Mouse (Mus musculus): ENCODE results near the gene Sycp2. TPM values are rescaled to one million over a fixed set of nuclear protein-coding genes. Genes with fewer than 3 reads are reported as not detected.
A peak's percentile ranks its signal among the peaks of the same experiment; 100 is the strongest.
"Not testable (repeated sequence)": the region's sequence is repeated elsewhere in the genome, so short reads cannot be mapped to it uniquely, and the experiment has no call there.

Sycp2 gene
- total RNA-seq, 2 experiments from 2014 or later = 0.05 to 0.18 TPM

DNA sequence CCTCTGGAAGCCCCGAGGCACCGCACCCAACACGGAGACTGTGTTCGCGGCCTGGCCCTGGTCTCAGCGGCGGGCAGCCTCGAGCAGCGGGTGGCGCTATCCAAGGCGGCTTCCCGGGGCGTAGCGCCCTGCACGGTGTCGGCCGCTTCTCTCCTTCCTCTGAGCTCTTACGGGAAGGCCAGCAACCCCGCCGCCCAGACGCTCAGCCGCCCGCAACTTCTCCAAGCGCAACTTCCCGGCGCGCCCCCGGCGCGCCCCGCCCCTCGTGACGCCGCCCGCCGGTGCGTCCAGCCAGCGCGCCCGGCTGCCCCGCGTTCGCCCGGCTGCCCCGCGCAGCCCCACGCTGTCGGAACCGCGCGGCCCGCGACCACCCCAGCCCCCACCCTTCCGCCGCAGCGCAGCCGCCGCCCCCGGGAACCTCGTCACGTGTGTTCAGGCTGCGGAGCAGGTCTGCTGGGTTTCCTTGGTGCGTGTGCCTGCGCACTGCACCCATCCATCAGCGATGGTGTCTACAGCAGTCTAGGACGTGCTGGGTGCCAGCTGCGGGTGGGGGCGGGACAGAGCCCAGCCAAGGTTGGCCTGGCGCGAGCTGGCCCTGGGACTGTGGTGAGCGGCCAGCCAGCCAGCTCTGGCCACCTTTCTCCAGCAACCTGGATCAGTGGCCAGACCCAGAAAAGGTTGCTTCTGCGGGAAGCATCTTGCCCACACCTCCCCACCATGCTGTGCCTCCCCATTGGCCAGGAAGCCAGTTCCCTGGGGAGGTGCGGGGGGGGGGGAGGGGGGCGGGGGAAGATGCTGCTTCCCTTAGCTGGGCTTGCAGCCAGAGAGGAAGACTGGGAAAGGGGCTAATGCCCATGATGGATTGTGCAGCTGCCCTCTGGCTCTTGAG is 7.0 kb upstream of the Sycp2 start, which contains the start of the genes Ppp1r3d and Fam217b:
Gene Ppp1r3d (minus strand): TSS at position 212 of the 889 bp plus-strand sequence.
Gene Fam217b (plus strand): TSS at position 264 of the 889 bp plus-strand sequence.
- intact Hi-C loops (cut with DNase I) = loop anchor here (5.0 kb wide), 1 partner anchor 78 kb away; no protein-coding TSS in a partner anchor
- peak; percentile 55 to 58 for DNase-seq

DNA sequence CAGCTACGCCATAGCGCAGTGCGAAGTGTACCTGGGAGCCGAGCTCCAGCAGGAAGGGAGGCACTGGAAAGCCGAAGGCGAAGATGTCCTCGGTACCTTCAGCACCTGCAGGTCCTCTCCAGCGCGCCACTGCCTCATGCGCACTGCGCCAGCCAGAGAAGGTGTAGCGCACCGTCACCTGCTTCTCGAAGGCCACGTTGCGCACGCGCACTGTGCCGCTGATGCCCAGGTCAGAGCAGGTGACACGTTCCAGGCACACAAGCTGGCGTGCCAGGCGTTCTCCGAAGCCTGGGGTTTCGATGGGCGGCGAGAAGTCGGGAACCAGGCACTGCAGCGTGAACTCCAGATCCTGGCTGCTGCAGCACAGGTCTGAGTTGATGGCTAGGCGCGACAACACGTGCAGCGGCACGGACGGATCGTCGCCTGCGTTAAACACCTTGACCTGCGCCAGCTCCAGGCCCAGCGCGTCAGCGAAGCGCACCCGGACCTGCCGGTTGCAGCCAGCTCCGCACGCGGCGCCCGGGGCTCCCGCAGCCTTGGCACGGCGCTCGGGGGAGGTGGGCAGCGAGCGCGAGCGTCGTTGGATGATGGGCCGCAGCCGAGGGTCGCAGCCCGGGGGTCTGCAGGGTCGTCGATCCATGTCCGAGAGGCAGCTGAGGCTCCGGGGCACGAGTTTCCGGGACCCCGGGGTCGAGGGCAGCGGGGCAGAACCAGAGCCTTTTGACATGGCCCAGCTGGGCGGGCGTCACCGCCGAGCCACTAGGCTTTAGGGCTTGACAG is 6.2 kb upstream of the Sycp2 start:
- intact Hi-C loops (cut with DNase I) = no loop called here
- no peak for DNase-seq

DNA sequence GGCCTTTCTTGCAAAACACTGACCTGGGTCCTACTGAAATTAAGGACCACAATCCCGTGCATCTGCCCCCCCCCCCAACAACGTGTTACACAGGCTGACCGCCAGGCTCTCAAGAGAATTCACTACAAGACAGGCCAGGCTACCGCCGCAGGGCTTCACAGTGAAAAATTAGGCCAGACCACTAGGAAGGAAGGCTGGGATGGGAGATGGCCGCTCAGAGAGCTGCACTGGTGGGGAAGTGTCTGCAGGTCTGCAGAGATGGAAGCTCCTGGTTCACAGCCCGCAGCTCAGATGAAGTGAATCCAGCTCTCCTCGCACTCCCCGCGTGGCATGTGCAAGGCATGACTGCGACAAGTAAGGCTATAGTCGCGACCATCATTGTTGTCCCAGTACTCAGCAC is 5.6 kb upstream of the Sycp2 start:
- no peak for DNase-seq

DNA sequence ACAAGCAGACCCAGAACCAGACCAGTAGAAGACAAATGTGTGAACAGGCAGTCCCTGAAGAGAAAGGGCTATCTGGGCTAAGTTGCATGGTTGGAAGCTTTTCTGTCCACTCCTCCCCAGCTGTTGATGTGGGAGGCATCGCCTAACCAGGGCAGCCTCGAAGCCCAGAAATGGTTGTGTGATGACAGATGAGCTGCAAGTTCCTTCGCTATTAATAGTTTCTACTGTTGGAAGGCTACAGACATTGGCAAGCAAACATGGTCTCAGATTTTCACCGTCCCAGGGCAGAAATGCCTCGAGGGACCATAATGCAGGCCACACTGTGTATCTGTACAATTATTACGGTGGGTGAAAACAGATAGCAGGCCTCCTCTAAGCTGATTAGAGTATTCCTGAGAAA is 5.1 kb upstream of the Sycp2 start:
- DNase-seq = peak in 1 of 2 experiments; percentile 44
- intact Hi-C loops (cut with DNase I) = no loop called here

More for the DNA sequence above, 5.6 kb upstream of the Sycp2 start:
- intact Hi-C loops (cut with DNase I) = no loop called here

DNA sequence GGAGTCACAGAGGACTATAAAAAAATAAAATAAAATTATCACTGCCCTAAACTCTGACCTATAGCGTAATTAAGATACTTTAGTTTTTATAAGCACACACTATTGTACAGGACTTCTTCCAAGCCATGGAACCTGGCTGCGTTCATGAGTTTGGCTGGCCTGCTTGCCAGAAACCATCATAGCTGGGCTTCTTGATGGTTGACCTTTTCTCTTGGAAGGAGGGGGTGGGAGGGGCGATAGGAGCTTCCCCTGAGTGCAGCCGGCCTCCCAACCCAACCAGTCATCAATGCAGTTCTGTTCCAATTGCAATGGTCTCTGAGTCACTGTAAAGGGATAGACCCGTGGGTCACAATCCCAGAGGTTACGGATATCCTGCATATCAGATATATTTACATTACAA is 2.8 kb upstream of the Sycp2 start:
- intact Hi-C loops (cut with DNase I) = no loop called here
- DNase-seq = no peak

DNA sequence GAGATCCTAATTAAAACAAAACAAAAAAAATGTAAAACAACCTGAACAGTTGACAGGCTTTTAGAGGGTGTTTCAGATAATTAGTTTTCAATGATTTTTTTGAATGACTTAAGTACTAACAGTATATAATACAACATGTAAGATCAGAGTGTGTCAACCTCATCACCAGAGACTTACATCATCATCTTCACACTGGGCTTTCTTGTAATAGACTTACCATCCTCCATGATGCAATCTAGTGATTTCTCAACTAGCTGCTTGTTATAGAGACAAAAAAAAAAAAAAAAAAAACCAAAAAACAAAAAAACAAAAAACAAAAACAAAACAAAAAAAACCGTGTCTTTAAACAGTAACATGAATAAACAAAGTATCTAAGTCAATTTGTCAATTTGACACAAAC is 1.5 kb upstream of the Sycp2 start:
- intact Hi-C loops (cut with DNase I) = no loop called here

DNA sequence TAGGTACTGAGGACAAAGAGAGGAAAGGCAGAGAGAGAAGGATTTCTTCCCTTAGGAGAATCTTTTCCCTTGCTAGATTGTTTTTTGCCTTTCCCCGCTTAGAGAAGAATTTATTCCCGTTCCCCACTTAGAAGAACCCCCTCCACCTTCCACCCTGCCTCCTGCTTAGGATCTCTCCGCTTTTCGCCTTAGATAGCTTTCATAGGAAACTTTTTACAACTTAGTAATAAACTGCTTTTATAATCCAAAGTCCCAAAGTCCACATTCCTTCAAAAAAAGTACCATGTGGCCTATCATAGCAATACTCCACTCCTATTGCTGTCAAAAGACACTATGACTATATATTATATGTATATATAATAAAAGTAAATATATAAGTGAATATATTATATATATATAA is 64.9 kb downstream of the Sycp2 start:
- intact Hi-C loops (cut with DNase I) = no loop called here
- no peak for DNase-seq

More for the DNA sequence above, 1.5 kb upstream of the Sycp2 start:
- no peak for DNase-seq

DNA sequence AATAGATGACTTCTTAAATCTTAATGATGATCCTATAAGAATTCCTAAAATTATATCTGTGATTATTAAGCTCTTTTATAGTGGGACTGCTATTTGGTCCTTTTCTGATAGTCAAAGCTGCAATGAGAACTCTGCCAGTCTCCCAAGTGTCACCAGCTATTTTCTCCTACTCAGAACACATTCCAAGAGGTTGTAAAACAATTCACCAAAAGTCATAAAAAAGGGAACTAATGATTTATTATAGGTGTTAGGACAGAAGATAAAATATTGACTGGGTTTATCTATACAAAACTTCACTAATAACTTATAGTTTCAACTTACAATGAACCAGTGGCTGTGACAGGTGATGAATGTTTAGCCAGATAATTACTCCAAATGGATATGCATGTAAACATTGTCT is 65.4 kb downstream of the Sycp2 start:
- DNase-seq; intact Hi-C loops (cut with DNase I): not testable (repeated sequence)

DNA sequence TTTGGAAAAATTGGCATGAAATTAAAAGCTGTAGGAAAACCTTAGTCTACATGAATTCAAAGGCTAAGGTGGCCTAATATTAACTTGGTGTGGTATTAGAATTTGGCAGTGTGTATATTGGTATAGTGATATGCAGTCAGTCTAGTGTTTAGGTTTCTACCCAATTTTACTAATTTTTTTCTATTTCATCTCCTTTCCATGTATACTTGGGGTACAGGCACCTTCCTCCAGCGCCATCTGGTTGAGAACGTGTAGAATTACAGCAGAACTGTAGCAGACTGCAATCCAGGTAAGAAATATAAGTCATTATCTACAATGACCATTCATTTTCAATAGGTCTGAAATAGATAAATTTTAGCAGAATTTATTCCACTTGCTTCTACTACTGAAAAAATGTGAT is 68.4 kb downstream of the Sycp2 start:
- intact Hi-C loops (cut with DNase I) = loop anchor here (5.0 kb wide), 1 partner anchor 52 kb away; no protein-coding TSS in a partner anchor
- DNase-seq = no peak

DNA sequence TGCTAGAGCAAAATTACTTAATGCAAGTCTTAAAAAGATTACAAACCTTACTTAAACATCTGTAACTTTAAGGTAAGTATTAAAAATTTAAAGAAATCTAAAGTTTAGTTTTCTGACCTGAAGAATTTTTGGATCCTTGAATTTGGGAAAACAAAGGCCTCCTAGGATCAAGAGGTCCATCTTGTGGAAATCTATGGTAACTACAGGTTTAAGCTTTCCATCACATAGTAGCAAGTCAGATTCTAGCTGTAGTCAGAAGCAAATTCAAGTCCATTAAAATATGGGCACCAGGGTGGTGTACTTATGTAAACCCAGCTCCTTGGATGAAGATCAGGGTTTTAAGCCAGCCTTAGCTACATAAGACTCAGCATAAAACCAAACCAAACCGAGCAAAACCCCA is 69.6 kb downstream of the Sycp2 start:
- DNase-seq = no peak
- intact Hi-C loops (cut with DNase I) = loop anchor here (5.0 kb wide), 1 partner anchor 51 kb away; no protein-coding TSS in a partner anchor

DNA sequence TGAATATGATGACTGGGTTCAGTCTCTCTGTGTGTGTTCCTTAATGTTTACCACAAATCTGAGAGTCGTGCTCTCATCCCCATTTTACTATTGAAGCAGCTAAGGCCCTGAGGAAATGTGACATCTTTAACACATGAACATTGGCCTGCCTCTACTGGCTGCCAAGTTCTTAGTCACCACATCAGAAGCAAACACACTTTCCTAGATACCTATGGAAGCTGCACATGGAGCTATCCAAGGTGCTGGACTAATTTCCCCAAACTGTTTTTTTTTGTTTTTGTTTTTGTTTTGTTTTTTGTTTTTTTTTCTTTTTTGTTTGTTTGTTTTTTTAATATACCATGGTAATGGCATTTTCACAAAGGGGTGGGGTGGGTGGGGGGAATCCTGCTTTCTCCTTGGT is 77.5 kb downstream of the Sycp2 start:
- DNase-seq = no peak
- intact Hi-C loops (cut with DNase I) = no loop called here

DNA sequence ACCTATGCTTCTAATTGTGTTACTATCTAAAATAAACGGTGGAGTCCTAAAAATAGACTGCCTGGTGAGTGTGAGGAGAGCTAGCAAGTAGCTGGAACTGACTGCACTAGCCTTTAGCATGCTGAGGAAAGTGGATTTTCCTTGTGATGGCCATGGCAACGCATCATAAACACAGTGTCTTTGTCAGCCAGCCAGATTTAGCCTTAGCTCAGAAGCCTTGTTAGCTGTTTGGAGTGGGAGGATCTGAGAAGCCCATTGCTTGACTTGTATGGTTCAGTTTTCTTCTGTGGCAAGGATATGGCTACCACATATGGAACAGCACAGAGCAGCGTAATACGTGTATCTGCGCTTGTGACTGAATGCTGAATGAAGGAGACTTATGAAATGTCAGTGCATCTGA is 77.9 kb downstream of the Sycp2 start:
- intact Hi-C loops (cut with DNase I) = no loop called here
- no peak for DNase-seq

DNA sequence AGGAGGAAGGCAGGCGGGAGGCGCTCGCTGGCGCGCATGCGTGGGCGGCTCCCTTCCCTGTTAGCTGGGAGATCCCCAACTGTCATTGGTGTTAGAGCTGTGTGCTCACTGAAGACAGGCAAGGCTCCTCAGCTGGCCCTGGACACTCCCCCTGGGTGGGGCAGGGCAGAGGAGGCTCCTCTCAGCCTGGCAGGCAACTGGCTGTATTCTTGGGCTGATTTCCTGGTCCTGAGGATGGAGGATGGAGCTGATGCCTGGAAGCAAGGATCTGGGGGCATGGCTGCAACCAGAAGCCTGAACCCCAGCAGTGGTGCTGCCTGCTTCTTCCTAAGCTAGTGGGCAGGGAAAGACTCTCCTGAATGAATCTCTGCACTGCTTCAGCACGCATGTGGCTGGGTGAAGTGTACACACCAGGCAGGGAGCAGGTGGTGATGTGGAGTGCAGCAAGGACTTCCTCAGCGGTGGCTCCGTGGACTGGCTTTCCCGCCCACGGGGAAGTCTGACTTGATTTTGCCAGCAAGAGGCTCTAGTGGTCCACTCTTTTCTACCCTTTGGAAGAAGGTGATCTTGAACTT is 79.9 kb downstream of the Sycp2 start:
- intact Hi-C loops (cut with DNase I) = no loop called here
- peak; percentile 25 to 30 for DNase-seq

DNA sequence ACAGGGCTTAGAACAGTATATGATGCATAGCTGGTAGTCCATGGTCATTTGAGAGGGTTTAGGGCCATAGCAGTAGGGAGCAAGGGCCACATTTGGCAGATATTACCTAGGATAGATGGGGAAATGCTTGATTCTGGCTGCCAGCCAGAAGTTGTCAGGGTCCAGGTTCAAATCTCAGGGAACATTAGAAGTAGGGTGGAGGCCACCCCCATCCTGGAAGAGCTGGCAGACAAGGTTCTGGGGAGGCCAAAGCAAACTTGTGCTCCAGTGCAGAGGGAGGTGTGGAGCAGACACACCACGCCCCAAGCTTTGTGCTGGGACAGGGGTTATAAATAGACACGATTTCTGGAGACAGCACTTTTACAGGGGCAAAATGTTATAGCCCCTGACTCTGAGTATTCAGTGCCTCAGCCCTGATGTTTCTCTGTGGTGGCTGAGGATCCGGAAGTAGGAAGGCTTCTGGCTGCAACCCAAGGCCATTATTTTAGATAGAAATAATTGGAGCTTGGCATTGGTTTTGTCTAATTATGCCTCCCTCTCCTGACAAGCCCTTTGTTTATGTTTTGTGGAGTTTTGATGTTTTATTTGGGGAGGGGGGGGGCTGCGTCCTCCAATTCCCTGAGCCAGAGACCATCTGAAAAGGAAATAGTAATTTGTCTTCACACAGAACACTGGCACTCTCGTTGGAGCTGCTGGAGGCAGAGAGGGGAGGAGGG is 80.6 kb downstream of the Sycp2 start:
- DNase-seq = no peak
- intact Hi-C loops (cut with DNase I) = no loop called here

DNA sequence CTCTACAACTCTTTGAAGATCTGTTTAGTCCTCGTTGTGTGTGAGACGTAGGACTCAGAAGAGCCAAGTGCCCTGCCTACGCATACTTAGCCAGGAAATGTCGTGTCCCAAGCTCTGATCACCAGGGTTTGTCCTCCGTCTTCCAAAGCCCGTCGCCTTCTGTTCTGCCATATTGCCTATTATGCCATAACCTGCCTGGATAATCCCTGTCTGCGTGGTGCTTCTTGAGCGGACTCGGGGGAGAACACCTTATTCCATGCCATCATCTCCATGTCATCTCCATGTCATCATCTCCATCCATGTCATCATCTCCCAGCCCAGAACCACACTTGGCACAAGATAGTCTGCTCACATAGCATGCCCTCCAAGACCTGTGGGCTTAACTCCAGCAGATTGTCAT is 81.4 kb downstream of the Sycp2 start:
- no peak for DNase-seq
- intact Hi-C loops (cut with DNase I) = no loop called here

DNA sequence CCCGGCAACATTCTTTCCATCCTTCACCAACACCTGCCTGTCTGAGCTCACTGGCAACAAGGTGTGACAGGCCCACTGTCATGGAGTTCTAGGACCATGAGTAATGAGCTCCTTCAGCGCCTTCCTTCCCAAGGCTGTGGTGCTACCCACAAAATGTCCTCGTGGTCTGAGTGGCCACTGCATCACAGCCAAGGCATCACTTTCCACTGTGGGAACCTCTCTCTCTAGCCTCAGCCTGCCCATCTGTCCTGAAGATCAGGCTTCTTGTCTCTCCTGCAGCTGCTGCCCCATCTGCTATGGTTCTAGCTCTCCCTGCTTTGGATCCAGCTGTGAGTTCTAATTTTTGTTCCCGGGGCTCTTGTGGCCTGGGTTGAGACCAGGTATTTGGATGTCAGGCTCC is 82.7 kb downstream of the Sycp2 start:
- intact Hi-C loops (cut with DNase I) = no loop called here
- DNase-seq = no peak

DNA sequence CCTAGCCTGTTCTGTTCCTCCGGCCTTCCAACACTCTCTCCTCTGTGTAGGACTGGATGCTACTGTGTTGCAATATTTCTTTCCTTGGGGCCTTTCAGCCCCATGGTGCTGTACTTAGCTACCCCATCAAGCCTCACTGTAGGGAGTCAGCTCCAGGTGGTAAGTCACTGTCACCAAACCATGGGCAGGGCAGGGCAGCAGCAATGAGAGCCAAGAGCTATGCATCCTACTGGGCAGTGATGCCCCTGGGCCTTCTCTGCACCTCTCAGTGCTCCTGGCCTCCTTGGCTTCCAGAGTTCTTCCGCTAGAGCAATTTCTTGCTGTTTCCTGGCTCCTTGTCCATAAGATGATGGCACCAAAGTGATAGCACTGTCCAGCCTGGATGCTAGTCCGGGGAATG is 83.1 kb downstream of the Sycp2 start:
- intact Hi-C loops (cut with DNase I) = no loop called here
- DNase-seq = no peak

DNA sequence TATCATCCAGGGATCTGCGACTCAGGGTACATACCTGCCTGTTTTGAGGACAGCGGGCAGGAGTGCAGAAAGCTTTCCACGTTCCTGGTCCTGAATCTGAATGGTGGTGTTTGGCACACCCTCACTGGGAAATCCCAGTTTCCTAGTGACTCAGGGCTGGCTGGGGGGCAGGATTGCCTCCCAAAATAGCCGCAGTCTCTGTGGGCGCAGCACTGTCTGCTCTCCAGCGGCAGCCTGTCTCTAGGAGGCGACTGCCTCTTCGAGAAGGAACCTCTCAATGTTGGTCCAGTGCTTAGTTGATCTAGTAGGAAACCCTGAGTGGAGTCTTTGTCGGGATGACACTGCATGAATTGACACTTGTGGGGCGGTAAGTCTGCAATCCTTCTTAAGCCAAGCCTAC is 86.2 kb downstream of the Sycp2 start:
- DNase-seq = no peak
- intact Hi-C loops (cut with DNase I) = no loop called here

DNA sequence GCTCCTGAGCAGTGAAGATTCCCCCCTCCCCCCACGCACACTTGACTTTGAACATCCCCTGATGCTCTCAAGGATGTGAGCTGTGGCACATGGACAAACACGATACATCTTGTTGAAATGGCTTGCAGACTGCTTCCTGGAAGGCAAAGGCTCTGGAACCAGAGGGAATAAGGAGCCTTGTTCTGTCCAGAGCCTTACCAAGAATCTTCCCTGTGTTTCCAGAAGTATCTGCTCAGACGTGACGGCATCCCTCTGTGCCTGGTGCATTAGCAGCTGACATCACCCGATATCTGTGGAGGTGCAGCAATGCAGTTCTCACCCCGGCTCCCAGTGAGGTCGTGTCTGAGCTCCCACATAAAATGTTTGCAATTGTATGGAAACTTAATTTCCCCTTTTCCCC is 87.7 kb downstream of the Sycp2 start:
- intact Hi-C loops (cut with DNase I) = no loop called here
- DNase-seq = no peak

DNA sequence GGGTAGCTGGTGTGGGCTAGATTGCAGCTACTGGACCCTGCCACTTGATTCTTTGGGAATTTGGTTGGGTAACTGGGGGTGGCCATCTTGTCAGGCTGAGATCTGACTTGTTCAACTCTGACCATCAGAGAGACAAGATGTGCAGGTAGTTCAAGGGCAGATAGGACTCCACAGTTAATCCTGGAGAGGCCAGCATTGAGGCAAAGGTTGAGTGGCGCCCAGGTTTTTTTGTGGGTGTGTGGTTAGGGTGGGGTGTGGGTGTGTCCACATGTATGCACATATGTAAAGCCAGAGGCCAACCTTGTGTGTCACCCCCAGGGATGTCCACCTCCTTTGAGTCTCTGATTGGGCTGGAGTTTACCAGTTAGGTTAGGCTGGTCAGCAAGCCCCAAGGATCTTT is 91.2 kb downstream of the Sycp2 start:
- peak in 1 of 2 experiments; percentile 7 for DNase-seq
- intact Hi-C loops (cut with DNase I) = no loop called here
